Mouse (Mus musculus) ES-Bruce4 (cell line): ENCODE data around the gene Pik3c2b.

Experiments
- CTCF ChIP-seq: IDR thresholded peaks from one replicate; pipeline ENCODE4 v1.8.1; 2011; ENCODE audit warnings: low read depth, low read length
- EP300 ChIP-seq: IDR thresholded peaks from 2 replicates; pipeline ENCODE4 v1.6.1; 2011; ENCODE audit warnings: low read depth, low read length; ENCODE audit not compliant: insufficient read depth
- POLR2A ChIP-seq: IDR thresholded peaks from one replicate; pipeline ENCODE4 v1.8.1; 2011; ENCODE audit warnings: low read length; ENCODE audit not compliant: insufficient read depth

GRCm38 (mm10) chr1:133034091-133034460, 11.4 kb upstream of the Pik3c2b start:
- TF ChIP-seq CTCF, result no peak
- TF ChIP-seq EP300, result no peak
- no peak for TF ChIP-seq POLR2A
